Mouse (Mus musculus) bone marrow, adult 2 months (tissue): ENCODE measurements around the gene Gucy1b2.

Source experiments
- CTCF ChIP-seq: fragments of 200-500 bp; IDR thresholded peaks from 2 replicates; pipeline ENCODE4 v1.5.1; 2011; ENCODE audit warnings: low read length, control low read depth; ENCODE audit not compliant: control insufficient read depth, insufficient read depth
- POLR2A ChIP-seq: fragments of 200-500 bp; IDR thresholded peaks from 2 replicates; pipeline ENCODE4 v1.6.1; 2011; ENCODE audit warnings: low read depth, mild to moderate bottlenecking, control low read depth, low read length, borderline replicate concordance; ENCODE audit not compliant: control insufficient read depth

- TF ChIP-seq POLR2A (no peak), CTCF (no peak)
These were observed 18.4 kb upstream of the Gucy1b2 start for GRCm38 (mm10) chr14:62474481-62474880.
